Mouse (Mus musculus) forebrain, postnatal 0 days (tissue): Measurements from ENCODE around the gene Htr5a. TPM values are rescaled to one million over a fixed set of nuclear protein-coding genes. Genes with fewer than 3 reads are reported as not detected.

Experiments
- ATAC-seq: fragments of 200-750 bp; cut with Nextera tagmentation; 2 replicates; pipeline ENCODE4 v1.8.0; 2017; ENCODE audit warnings: mild to moderate bottlenecking, moderate library complexity
- DNase-seq: peaks from one replicate; pipeline ENCODE4 v3.0.0-alpha.2; 2015
- H3K27ac ChIP-seq: fragments of 300-500 bp; sonication (generic); 2 replicates; pipeline ENCODE4 v1.5.1; 2014; ENCODE audit warnings: low read depth, mild to moderate bottlenecking, antibody characterized with exemption, low read length, moderate library complexity, mixed read lengths
- H3K27me3 ChIP-seq: fragments of 300-500 bp; sonication (generic); 2 replicates; pipeline ENCODE4 v1.6.1; 2014; ENCODE audit warnings: mild to moderate bottlenecking, low read length, mixed read lengths; ENCODE audit not compliant: insufficient read depth
- H3K36me3 ChIP-seq: fragments of 300-500 bp; sonication (generic); 2 replicates; pipeline ENCODE4 v1.6.1; 2014; ENCODE audit warnings: mild to moderate bottlenecking, moderate library complexity; ENCODE audit not compliant: insufficient read depth
- H3K4me1 ChIP-seq: fragments of 300-500 bp; sonication (generic); 2 replicates; pipeline ENCODE4 v1.6.1; 2014; ENCODE audit warnings: antibody characterized with exemption; ENCODE audit not compliant: insufficient read depth
- H3K4me2 ChIP-seq: fragments of 300-500 bp; sonication (generic); 2 replicates; pipeline ENCODE4 v1.6.1; 2014; ENCODE audit warnings: low read depth, mild to moderate bottlenecking, moderate library complexity
- H3K4me3 ChIP-seq: fragments of 300-500 bp; sonication (generic); 2 replicates; pipeline ENCODE4 v1.5.1; 2014; ENCODE audit warnings: low read depth, low read length, mixed read lengths
- H3K9ac ChIP-seq: fragments of 300-500 bp; sonication (generic); 2 replicates; pipeline ENCODE4 v1.6.1; 2014; ENCODE audit warnings: mild to moderate bottlenecking
- H3K9me3 ChIP-seq: fragments of 300-500 bp; sonication (generic); 2 replicates; pipeline ENCODE4 v1.6.1; 2016; ENCODE audit warnings: low read length
- CTCF ChIP-seq: sonication (generic); IDR thresholded peaks from 2 replicates; pipeline ENCODE4 v1.5.1; 2016; ENCODE audit warnings: antibody characterized with exemption, control low read depth, low read depth
- WGBS: fragments of 180-500 bp; shearing (Covaris S2); extraction: QIAGEN DNeasy Blood & Tissue Kit; methylation state at CpG from one replicate; pipeline ENCODE4 v1.1.7; 2014; 5-methylcytosine and 5-hydroxymethylcytosine counted together
- polyA plus RNA-seq: library from polyadenylated mRNA; unstranded; fragments of >200 nt; fragmentation: Nextera tagmentation; extraction: Ambion mirVana; gene quantifications from 2 replicates; pipeline ENCODE4 v1.2.1, GENCODE M21; 2015
- total RNA-seq: library from RNA; depleted of rRNA; stranded (reverse); fragments of >200 nt; gene quantifications from 2 replicates; pipeline ENCODE4 v1.2.3, GENCODE M21; 2014; rRNA removed

Htr5a gene
- total and polyA plus RNA-seq, 2 experiments from 2014 or later = 1.2 to 7.6 TPM

GRCm38 (mm10) chr5:27888080-27888479 lies 46.1 kb downstream of the Htr5a start:
- Histone ChIP-seq H3K9ac (no peak overlapping the region), H3K4me3 (no peak overlapping the region), H3K4me2 (no peak overlapping the region), H3K9me3 (peaks cover 6% of the 10 kb centered on the region; the same call in 1 of the 2 replicates), H3K4me1 (no peaks in the 10 kb centered on the region), H3K36me3 (no peaks in the 10 kb centered on the region), H3K27ac (no peak overlapping the region), H3K27me3 (no peaks in the 10 kb centered on the region)
- DNase-seq = no peak
- 91% methylated on average over 3 of the region's 3 CpGs for WGBS
- no peak for ATAC-seq
- no peak for TF ChIP-seq CTCF

GRCm38 (mm10) chr5:27895961-27896360 lies 54.0 kb downstream of the Htr5a start:
- no peak for TF ChIP-seq CTCF

GRCm38 (mm10) chr5:27899756-27900155 lies 57.8 kb downstream of the Htr5a start:
- WGBS = 84% methylated on average over 2 of the region's 2 CpGs
- H3K4me2 ChIP-seq = no peak overlapping the region
- no peak overlapping the region for H3K4me3 ChIP-seq
- H3K27me3 ChIP-seq = no peaks in the 10 kb centered on the region
- no peak overlapping the region for H3K27ac ChIP-seq
- no peaks in the 10 kb centered on the region for H3K4me1 ChIP-seq
- ATAC-seq (no peak), DNase-seq (no peak)
- no peak for TF ChIP-seq CTCF
- no peaks in the 10 kb centered on the region for H3K9me3 ChIP-seq
- no peaks in the 10 kb centered on the region for H3K36me3 ChIP-seq
- H3K9ac ChIP-seq = no peak overlapping the region

More at GRCm38 (mm10) chr5:27895961-27896360, 54.0 kb downstream of the Htr5a start:
- Histone ChIP-seq H3K9ac (no peak overlapping the region), H3K4me1 (no peaks in the 10 kb centered on the region), H3K4me3 (no peak overlapping the region), H3K27me3 (no peaks in the 10 kb centered on the region), H3K27ac (no peak overlapping the region), H3K4me2 (no peak overlapping the region), H3K9me3 (no peaks in the 10 kb centered on the region), H3K36me3 (no peaks in the 10 kb centered on the region)
- WGBS = 87% methylated on average over 3 of the region's 3 CpGs
- ATAC-seq (no peak), DNase-seq (no peak)

GRCm38 (mm10) chr5:27900186-27900585 lies 58.2 kb downstream of the Htr5a start:
- DNase-seq (no peak), ATAC-seq (no peak)
- no peak for TF ChIP-seq CTCF
- H3K4me1 ChIP-seq = no peaks in the 10 kb centered on the region
- H3K36me3 ChIP-seq = no peaks in the 10 kb centered on the region
- WGBS = 90% methylated on average over 4 of the region's 4 CpGs
- H3K9me3 ChIP-seq = no peaks in the 10 kb centered on the region
- H3K4me3 ChIP-seq = no peak overlapping the region
- H3K27me3 ChIP-seq = no peaks in the 10 kb centered on the region
- no peak overlapping the region for H3K4me2 ChIP-seq
- H3K9ac ChIP-seq = no peak overlapping the region
- H3K27ac ChIP-seq = no peak overlapping the region

Other genes with a start within 250 kb of the Htr5a start
- 24.8 and 28.1 TPM in 2 replicates for gene Paxip1, start 50.5 kb upstream of the Htr5a start, total RNA-seq
- gene Paxip1, start 50.5 kb upstream of the Htr5a start, polyA plus RNA-seq = 19.4 and 21.3 TPM in 2 replicates
- 127 and 140 TPM in 2 replicates for gene Insig1, start 229.2 kb downstream of the Htr5a start, total RNA-seq
- gene Insig1, start 229.2 kb downstream of the Htr5a start, polyA plus RNA-seq = 100 and 101 TPM in 2 replicates